Mouse (Mus musculus): ENCODE results near the gene Cfap65. TPM values are rescaled to one million over a fixed set of nuclear protein-coding genes. Genes with fewer than 3 reads are reported as not detected.
A peak's percentile ranks its signal among the peaks of the same experiment; 100 is the strongest.

Gene Cfap65
- not detected for total RNA-seq (2021)
- long read RNA-seq, experiment 1 = 0 reads
- long read RNA-seq, experiment 2 = 0 reads

- DNase-seq (ENCODE audit: low spot score in 2 of 2) = peak in 1 of 2 experiments; percentile 23
Measured at GRCm38 (mm10) chr1:74935402-74935801, at the start of gene Cfap65. Cfap65 (minus strand) TSS chr1:74935599.

GRCm38 (mm10) chr1:74977001-74977400, 41.6 kb upstream of the Cfap65 start:
- no peak for DNase-seq (ENCODE audit: low spot score in 2 of 2)

- no peak for DNase-seq (ENCODE audit: low spot score in 2 of 2)
Measured at GRCm38 (mm10) chr1:74975936-74976335, 40.5 kb upstream of the Cfap65 start.

- DNase-seq (ENCODE audit: low spot score in 2 of 2) = no peak
Measured at GRCm38 (mm10) chr1:74973590-74973989, 38.2 kb upstream of the Cfap65 start.

DNA sequence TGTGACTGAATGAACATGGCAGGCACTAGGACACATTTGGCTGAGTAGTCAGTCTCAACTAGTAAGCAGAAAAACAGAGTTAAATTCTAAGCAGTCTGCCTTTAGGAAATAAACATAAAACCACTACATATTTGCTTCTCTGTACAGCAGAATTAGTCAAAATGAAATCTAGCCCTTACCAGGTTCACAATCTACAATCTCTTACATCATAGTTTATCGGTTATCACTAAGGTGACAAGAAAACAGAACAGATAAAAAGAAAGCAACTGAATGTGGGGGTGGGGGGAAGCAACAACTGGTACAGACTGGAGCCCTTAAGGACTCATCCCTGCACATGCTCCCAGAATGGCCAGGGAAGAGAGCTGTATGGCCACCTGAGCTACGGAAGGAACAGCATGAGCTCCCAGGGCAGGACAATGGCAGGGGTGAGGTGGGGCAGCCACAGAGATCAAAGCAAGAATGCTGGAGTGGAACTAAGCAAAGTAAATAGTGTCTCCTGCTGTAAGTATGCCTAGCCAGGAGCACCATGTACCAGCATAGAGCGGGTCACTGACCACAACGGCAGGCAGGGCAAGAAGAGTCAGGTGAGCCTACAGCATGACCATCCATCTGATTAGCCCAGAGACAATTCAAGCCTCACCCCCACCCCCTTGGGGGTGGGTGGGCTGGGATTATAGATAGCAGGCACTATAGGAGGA, 36.1 kb upstream of the Cfap65 start:
- DNase-seq (ENCODE audit: low spot score in 2 of 2) = no peak

DNA sequence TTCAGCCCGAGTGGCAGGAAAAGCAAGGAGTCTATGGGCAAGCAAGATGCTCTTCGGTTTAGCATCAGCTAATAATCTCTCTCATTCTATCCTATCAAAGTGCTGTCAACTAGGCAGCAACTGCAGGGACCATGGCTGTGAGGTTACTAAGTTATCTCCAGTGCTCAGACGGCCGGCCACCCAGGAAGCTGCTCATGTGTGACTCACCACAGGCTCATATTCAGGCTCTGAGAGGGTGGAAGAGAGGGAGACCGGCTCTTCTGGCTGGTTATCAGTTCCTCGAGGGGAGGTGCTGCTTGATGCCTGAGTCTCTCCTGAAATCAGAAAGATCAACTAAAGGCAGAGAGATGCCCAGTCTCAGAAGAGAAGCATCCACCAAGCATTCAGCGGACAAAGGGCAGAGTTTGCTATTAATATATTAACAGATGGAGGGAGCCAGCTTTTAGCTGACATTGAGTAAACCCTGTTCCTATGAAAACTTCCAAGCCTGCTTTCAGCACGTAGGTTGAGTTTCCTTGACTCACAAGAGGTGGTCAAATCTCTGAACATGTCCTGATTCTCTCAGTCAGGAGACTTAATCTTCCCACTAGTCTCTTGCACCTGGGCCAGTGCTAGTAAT, 32.7 kb upstream of the Cfap65 start:
- DNase-seq (ENCODE audit: low spot score in 2 of 2) = no peak

DNA sequence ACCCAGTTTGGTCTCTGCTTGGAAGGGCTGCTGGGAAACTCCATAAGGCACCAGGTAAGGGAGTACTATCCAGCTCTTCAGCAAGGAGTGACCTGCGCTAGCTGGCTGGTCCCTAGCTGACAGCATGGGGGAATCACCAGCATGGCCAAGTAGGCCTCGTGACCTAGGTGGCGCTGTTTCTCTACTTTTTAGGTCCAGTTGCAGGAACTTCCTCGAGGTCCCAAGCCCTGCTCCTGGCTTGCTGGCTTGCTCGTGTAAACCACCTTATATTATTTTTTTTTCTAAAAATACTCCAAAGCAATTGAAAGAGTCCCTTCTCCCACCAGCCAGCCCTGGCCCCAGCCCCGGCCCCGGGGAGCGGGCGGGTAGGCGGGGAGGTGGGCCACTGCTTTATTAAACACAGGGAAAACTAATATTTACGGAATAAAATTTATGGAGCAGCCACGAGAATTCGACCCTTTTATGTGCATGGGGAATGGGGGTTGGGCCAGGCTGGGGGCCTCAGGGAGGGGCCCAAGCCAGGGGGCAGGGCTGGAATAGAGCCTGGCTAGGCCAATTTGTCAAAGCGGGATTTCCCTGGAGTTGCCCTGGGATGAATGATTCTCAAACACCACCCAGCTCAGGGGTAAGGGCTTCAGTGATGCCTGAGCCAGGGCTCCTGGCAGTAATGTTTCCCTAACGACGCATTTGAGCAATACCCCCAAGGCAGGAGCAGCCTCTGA, 29.3 kb upstream of the Cfap65 start:
- peak; percentile 66 to 77 for DNase-seq (ENCODE audit: low spot score in 2 of 2)

- DNase-seq (ENCODE audit: low spot score in 2 of 2) = no peak
Measured at GRCm38 (mm10) chr1:74962853-74963227, 27.4 kb upstream of the Cfap65 start.

- no peak for DNase-seq (ENCODE audit: low spot score in 2 of 2)
Measured at GRCm38 (mm10) chr1:74962126-74962852, 26.9 kb upstream of the Cfap65 start.

DNA sequence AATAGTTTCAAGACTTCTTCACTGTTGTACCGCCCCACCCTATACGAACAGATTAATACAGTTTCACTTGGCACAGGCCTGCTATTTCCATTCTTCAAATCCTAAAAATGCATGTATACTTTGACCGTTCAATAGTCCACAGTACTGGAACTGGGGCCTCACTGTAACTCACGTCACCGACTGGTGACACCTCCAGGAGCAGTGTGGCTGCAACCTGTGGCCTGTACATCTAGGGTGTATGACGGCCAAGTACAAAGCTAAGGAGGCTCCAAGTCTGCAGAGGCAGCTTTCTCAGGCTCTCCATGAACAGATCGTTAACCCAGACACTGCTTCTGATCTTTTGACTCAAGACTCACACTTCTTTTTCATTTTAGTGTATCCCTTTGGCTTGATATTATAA, 26.3 kb upstream of the Cfap65 start:
- DNase-seq (ENCODE audit: low spot score in 2 of 2) = no peak

DNA sequence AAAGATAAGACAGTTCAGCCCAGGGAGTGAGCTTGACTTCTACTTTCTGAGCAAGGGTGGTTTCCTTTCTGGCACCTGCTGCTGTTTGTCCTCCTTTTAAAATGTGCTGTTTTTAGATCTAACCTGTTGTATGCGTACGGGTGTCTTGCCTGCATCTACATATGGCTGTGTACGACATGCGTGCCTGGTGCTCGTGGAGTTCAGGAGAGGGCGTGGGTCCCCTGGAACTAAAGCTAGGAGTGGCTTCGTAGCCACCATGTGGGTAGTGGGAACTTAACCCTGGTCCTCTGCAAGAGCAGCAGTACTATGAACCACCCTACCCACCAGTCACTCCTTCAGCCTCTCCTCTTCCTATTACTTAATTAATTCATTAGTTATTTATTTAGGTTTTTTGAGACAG, 24.7 kb upstream of the Cfap65 start:
- DNase-seq (ENCODE audit: low spot score in 2 of 2) = no peak

- no peak for DNase-seq (ENCODE audit: low spot score in 2 of 2)
Measured at GRCm38 (mm10) chr1:74951556-74952210, 16.3 kb upstream of the Cfap65 start, which contains the start of gene Ihh. Ihh (minus strand) TSS chr1:74951672.

DNA sequence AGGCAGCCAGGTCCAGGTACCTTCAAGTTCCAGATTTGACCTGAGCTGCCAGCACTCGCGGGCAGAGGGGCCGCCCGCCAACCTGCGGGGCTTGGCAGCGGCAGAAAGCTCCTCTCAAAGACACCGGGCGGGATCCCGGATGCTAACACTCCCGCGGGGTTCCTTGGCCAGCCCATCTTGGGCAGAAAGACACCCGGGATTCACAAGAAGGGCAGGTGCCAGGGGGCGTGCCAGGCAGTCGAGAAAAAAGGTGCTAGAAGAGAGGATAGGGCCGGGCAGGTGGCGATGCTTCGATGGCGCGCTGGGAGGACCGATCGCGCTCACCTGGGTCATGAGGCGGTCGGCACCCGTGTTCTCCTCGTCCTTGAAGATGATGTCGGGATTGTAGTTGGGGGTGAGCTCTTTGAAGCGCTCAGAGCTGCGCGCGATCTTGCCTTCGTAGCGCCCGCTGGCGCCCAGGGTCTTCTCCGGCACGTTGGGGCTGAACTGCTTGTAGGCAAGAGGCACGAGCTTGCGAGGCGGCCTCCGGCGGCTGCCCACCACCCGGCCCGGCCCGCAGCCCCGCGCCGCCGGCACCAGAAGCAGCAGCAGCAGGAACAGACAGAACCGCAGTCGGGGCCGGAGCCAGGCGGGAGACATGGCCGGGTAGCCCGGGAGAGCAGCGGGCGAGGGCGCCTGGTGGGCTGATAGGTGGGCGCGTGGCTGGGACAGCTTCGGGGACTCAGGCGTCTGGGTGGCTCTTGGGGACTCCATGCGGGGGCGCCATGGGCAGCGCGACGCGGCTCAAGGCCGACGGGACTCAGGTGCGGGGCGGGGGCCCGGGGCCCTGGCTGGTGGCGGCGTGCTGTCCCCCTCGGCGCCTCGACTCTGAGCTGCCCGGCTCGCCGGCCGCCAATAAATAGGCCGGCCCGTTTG, 15.4 kb upstream of the Cfap65 start:
- no peak for DNase-seq (ENCODE audit: low spot score in 2 of 2)

GRCm38 (mm10) chr1:74950066-74950465, 14.7 kb upstream of the Cfap65 start:
- DNase-seq (ENCODE audit: low spot score in 2 of 2) = no peak

GRCm38 (mm10) chr1:74949666-74950050, 14.3 kb upstream of the Cfap65 start:
- DNase-seq (ENCODE audit: low spot score in 2 of 2) = peak; percentile 24 to 36

DNA sequence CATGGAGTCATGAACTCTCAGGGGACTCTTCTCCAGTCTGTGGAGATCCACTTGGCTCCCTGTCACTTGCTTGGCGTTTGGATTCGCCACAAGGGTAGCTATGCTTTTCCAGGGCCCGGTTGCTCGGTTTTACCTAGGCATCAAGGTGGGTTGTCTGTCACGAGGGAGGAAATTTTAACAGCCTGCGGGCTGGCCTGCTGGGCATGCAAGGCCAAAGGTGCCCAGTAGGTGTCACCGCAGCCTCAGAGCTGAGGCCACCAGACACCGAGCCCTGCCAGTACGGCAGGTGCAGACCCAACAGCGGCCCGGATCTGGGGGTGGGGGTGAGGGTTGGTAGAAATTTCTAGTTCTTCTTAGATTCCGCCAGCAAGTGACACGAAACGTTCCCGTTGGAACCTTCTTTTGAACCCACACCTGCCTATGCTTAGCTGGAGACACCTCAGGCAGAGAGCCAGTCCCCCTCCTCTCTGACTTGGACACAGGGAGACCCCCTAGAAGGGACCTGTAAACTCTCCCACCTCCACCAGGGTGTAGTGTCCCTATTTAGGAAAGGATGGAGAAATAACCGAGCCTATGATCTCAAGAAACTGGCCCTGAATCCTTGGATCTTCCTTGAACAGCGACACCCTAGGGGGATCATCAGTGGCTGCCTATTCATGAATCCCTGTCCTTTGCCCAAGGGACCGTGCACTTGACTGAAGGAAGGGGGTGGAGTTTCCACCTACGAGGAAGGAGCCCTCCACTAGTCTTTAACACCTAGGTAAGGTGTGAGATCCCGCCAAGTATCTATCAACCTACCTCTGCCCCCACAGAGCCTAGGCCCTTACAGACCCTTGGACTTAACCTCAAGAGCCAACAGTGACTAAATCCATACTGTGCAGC, 13.6 kb upstream of the Cfap65 start:
- peak; percentile 65 to 66 for DNase-seq (ENCODE audit: low spot score in 2 of 2)

DNA sequence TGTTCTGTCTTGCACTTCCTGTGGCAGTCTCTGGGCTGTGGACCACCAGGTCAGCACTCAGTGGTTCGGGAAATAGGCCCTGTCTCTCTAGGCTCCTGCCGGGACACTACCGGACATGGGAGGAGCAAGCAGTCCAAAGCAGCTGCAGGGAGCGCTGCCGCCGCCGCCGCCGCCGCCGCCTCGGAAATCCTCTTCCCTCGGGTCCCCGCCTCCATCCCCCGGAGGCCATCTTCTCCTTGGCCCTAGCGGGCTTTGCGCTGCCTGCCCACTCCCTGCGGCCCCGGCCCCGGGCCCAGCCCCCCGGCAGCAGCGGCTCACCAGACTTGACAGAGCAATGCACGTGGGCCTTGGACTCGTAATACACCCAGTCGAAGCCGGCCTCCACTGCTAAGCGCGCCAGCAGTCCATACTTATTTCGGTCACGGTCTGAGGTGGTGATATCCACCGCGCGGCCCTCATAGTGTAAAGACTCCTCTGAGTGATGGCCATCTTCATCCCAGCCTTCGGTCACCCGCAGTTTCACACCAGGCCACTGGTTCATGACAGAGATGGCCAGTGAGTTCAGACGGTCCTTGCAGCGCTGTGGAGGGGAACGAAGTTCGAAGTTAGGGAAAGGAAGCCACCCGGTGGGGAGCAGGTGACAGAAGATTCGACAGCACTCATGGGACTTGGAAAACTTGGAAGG, 12.7 kb upstream of the Cfap65 start:
- DNase-seq (ENCODE audit: low spot score in 2 of 2) = peak; percentile 22 to 42

DNA sequence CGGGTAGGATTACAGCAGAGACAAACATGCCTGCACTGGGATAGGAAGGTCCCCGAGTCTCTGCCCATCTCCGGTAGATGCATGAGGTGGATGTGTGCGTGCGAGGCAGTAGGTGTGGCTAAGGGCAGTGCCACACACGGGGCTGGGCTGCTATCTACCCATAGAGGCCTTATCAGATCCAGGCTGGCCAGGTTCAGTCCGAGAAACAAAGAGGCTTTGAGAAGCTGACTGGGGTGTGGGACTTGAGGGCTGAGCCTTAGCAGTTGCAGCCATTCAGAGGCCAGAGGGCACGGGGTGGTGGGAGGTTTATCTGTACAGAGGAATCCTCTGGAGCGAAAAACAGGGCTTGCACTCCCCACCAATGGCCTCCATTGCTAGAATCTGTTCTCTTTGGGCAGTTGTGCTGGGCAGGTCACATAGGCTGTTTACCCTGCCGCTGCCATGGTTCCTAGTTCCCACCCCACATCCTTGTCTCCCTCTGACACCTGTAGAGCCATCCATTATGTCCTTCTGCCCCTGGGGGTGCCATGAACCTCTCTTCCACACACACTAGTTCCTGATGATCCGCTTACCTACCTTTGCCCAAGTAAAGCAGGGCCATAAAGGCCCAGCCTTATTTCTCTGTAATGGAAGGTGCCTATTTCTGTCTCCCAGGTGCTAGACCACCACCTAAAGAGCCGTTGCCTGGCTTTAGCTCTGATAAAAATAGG, 6.4 kb upstream of the Cfap65 start:
- DNase-seq (ENCODE audit: low spot score in 2 of 2) = no peak
